13 mouse cellular contexts compared by ENCODE assay signal in genomic region chr14:45438931-45439275, GRCm38 (mm10).
"Had no signal": no experiment of that assay in that cellular context is flagged by ENCODE, and none has a peak within 500 bp of the region (broad histone marks: within the 10 kb centered on the region; RNA-seq: fewer than 3 reads in every experiment).

No protein-coding gene starts in this region.

- DNase-seq: kidney, postnatal 36 days; left cerebral cortex, postnatal 4 days; liver, postnatal 0 days; lung, embryonic 14.5 days; thymus, adult 18-20 months; thymus, postnatal 4 days had no signal

- H3K4me3 ChIP-seq: limb, embryonic 15.5 days; midbrain, embryonic 13.5 days had no signal

- H3K27ac ChIP-seq: liver, embryonic 14.5 days; macrophage; midbrain, embryonic 13.5 days had no signal

- H3K4me1 ChIP-seq: midbrain, embryonic 13.5 days had no signal

- ATAC-seq: intestine, postnatal 0 days; liver, postnatal 0 days; lung, postnatal 0 days; midbrain, embryonic 13.5 days had no signal

- H3K9ac ChIP-seq: limb, embryonic 15.5 days; liver, embryonic 14.5 days; liver, postnatal 0 days; lung, embryonic 14.5 days; midbrain, embryonic 13.5 days had no signal

- H3K4me2 ChIP-seq: liver, embryonic 11.5 days; lung, embryonic 14.5 days; midbrain, embryonic 13.5 days had no signal

- H3K9me3 ChIP-seq: limb, embryonic 15.5 days; midbrain, embryonic 13.5 days had no signal

- H3K36me3 ChIP-seq: limb, embryonic 15.5 days; midbrain, embryonic 13.5 days had no signal

- H3K27me3 ChIP-seq: limb, embryonic 15.5 days; midbrain, embryonic 13.5 days had no signal
